Mouse (Mus musculus) E14TG2a.4 (cell line): ENCODE results near the gene Arl4c.

Experiments
- CTCF ChIP-seq: conservative IDR thresholded peaks from 2 replicates; pipeline ENCODE4 v1.5.1; 2014; ENCODE audit warnings: low read length
- POU5F1 ChIP-seq: IDR thresholded peaks from 2 replicates; pipeline ENCODE4 v1.6.1; 2014; ENCODE audit warnings: low read length, borderline replicate concordance

DNA sequence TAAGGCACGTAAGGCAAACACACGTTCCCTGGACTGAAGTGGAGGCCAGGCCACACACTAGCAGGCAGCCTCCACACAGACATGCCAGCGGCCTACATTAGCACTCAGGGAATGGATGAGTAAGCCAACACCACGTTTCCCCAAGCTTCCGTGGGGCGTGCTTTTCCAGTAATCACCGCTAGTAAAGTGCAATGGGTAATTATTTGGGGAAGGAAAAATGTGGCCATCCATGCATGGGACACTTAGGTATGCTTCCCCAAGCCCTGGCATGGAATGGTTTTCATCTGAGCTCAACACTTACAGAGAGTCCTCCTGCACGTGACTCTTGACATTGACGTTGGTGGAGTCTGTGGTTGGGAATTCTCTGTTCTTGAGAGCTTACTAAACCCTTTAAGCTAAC lies 50.4 kb downstream of the Arl4c start:
- no peak for TF ChIP-seq CTCF
- no peak for TF ChIP-seq POU5F1
